Comparison of ENCODE assay signal across 8 mouse cellular contexts in the genomic region with DNA sequence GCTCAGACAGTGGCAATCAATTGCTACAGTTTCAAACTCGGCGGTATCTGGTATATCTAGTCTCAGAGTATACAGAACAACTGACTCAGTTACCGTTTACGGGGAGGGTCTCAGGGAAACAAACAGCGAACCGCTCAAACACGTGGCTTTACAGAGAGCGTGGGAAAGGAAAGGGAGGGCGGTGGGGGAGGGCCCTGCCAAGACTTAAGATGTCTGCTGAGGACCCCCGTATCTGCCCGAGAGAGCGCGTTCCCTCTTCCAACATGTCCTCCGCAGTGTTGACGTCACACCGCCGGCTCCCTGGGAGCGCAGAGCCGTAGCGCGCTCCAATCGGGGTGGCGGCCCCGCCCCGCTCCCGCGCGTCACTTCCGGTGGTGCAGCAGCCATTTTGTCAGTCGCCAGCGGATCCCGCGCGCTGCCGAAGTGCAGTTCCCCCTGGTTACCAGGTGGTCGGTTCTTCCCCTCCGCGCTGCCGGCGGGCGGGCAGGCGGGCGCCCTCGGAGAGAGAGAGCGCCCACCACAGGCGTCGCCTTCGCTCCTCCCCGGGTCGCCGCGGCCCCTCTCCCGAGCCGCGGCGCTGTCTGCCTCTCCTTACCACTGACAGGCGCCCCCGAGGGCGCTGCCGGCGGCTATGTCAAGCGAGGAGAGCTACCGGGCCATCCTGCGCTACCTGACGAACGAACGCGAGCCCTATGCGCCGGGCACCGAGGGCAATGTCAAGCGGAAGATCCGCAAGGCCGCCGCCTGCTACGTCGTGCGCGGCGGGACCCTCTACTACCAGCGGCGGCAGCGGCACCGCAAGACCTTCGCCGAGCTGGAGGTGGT. TPM values are rescaled to one million over a fixed set of nuclear protein-coding genes. Genes with fewer than 3 reads are reported as not detected.
DNase-seq lines count a peak whose midpoint lies in the region; ATAC-seq lines count a peak whose summit lies in the region.

A gene (plus strand): TSS at position 453 of the 825 bp plus-strand sequence.

- peak; percentile 100 for DNase-seq in CD4-positive, CD25-positive, alpha-beta regulatory T cell, adult 2 months (ENCODE audit: low read depth, low spot score)
- DNase-seq in fat pad, adult 2 months (ENCODE audit: extremely low read depth, low read depth, low spot score), result peak; percentile 54
- peak; percentile 100 for DNase-seq in kidney, postnatal 10 days
- DNase-seq in natural killer cell, adult 2 months (ENCODE audit: low spot score in 2 of 2), result peak; percentile 99 to 100

- peak within 1 kb of the TSS; percentile 95 for H3K4me3 ChIP-seq in brown adipose tissue, adult 24 weeks (ENCODE audit: insufficient read depth, low read depth, low read length)
- H3K4me3 ChIP-seq in heart, embryonic 13.5 days, result peak within 1 kb of the TSS; percentile 100
- peak within 1 kb of the TSS; percentile 99 for H3K4me3 ChIP-seq in liver, embryonic 12.5 days
- peak within 1 kb of the TSS; percentile 100 for H3K4me3 ChIP-seq in stomach, embryonic 15.5 days (replicated peaks)

- no peaks in the 10 kb centered on the region for H3K27me3 ChIP-seq in heart, embryonic 13.5 days (replicated peaks)
- H3K27me3 ChIP-seq in liver, embryonic 12.5 days (replicated peaks), result no peaks in the 10 kb centered on the region
- H3K27me3 ChIP-seq in stomach, embryonic 15.5 days (replicated peaks), result no peaks in the 10 kb centered on the region

- ATAC-seq in heart, embryonic 13.5 days (ENCODE audit: extremely low read depth, insufficient number of reproducible peaks, low FRiP score, low TSS enrichment), result peak; percentile 91
- peak; percentile 91 for ATAC-seq in liver, embryonic 12.5 days
- peak; percentile 95 for ATAC-seq in stomach, embryonic 15.5 days (ENCODE audit: insufficient read depth, low FRiP score, low read depth)

- H3K9me3 ChIP-seq in heart, embryonic 13.5 days, result no peaks in the 10 kb centered on the region
- H3K9me3 ChIP-seq in liver, embryonic 12.5 days (replicated peaks), result no peaks in the 10 kb centered on the region
- no peaks in the 10 kb centered on the region for H3K9me3 ChIP-seq in stomach, embryonic 15.5 days

- peaks cover 51% of the 10 kb centered on the region for H3K36me3 ChIP-seq in heart, embryonic 13.5 days
- peaks cover 49% of the 10 kb centered on the region for H3K36me3 ChIP-seq in liver, embryonic 12.5 days
- H3K36me3 ChIP-seq in stomach, embryonic 15.5 days, result peaks cover 22% of the 10 kb centered on the region

- peak within 1 kb of the TSS; percentile 79 for H3K4me2 ChIP-seq in heart, embryonic 13.5 days
- H3K4me2 ChIP-seq in liver, embryonic 12.5 days, result peak within 1 kb of the TSS; percentile 86
- H3K4me2 ChIP-seq in stomach, embryonic 15.5 days, result peak within 1 kb of the TSS; percentile 60

- no peaks in the 10 kb centered on the region for H3K4me1 ChIP-seq in brown adipose tissue, adult 24 weeks (ENCODE audit: control insufficient read depth, insufficient read depth, insufficient read length, low read length)
- H3K4me1 ChIP-seq in heart, embryonic 13.5 days, result peaks cover 43% of the 10 kb centered on the region
- H3K4me1 ChIP-seq in liver, embryonic 12.5 days, result peaks cover 59% of the 10 kb centered on the region
- H3K4me1 ChIP-seq in stomach, embryonic 15.5 days, result peaks cover 7% of the 10 kb centered on the region; the same call in 1 of the 2 replicates

- H3K27ac ChIP-seq in brown adipose tissue, adult 24 weeks (replicated peaks; ENCODE audit: low read depth, low read length), result peak within 1 kb of the TSS; percentile 86
- peak within 1 kb of the TSS; percentile 93 for H3K27ac ChIP-seq in heart, embryonic 13.5 days (replicated peaks)
- H3K27ac ChIP-seq in liver, embryonic 12.5 days, result peak within 1 kb of the TSS; percentile 92
- H3K27ac ChIP-seq in stomach, embryonic 15.5 days, result peak within 1 kb of the TSS; percentile 89

- H3K9ac ChIP-seq in heart, embryonic 13.5 days, result peak within 1 kb of the TSS; percentile 96
- H3K9ac ChIP-seq in liver, embryonic 12.5 days, result peak within 1 kb of the TSS; percentile 97
- H3K9ac ChIP-seq in stomach, embryonic 15.5 days, result peak within 1 kb of the TSS; percentile 96

- WGBS in heart, embryonic 13.5 days, result under 1% methylated on average over 76 of the region's 86 CpGs
- WGBS in liver, embryonic 12.5 days (ENCODE audit: insufficient replicate concordance), result under 1% methylated on average over 76 of the region's 86 CpGs
- WGBS in stomach, embryonic 15.5 days, result under 1% methylated on average over 83 of the region's 86 CpGs

RNA-seq across cellular contexts. Expression of the gene that starts here (rescaled TPM):
- 6.5 and 7.2 TPM in 2 replicates for polyA plus RNA-seq in brown adipose tissue, adult 24 weeks (2012; ENCODE audit: insufficient read depth, insufficient read length, missing spikeins)
- 10.7 and 11.3 TPM in 2 replicates for polyA plus RNA-seq in heart, embryonic 13.5 days (2015; fragmentation: Nextera tagmentation; extraction: Ambion mirVana)
- 17.5 and 17.6 TPM in 2 replicates for polyA plus RNA-seq in liver, embryonic 12.5 days (2016; fragmentation: Nextera tagmentation; extraction: Ambion mirVana)
- polyA plus RNA-seq in stomach, embryonic 15.5 days (2015; fragmentation: Nextera tagmentation; extraction: Ambion mirVana), result 18.9 and 19.0 TPM in 2 replicates

Comparison
In these comparisons a context has a peak if more than half of its experiments do, and no peak if none do; other contexts are left out.
1. Peak in every context shown above with its lines: DNase-seq, ATAC-seq, H3K4me3 ChIP-seq and H3K27ac ChIP-seq.